Mouse (Mus musculus) lung, adult 2 months (tissue): ENCODE results near the gene Heg1. TPM values are rescaled to one million over a fixed set of nuclear protein-coding genes. Genes with fewer than 3 reads are reported as not detected.
A peak's percentile ranks its signal among the peaks of the same experiment; 100 is the strongest.

Experiments
- DNase-seq: peaks from one replicate; pipeline ENCODE4 v3.0.0; 2022
- H3K4me1 ChIP-seq: fragments of 200-500 bp; 2 replicates; pipeline ENCODE4 v1.6.1; 2011; ENCODE audit warnings: low read length; ENCODE audit not compliant: control insufficient read depth, insufficient read depth
- H3K4me3 ChIP-seq: fragments of 200-500 bp; replicated peaks from 2 replicates; pipeline ENCODE3; 2011; ENCODE audit warnings: low read depth, mild to moderate bottlenecking, control low read depth, low read length; ENCODE audit errors: extremely low read depth
- CTCF ChIP-seq: fragments of 200-500 bp; IDR thresholded peaks from 2 replicates; pipeline ENCODE4 v1.5.1; 2011; ENCODE audit warnings: mild to moderate bottlenecking, low read length, control low read depth; ENCODE audit not compliant: insufficient read depth
- POLR2A ChIP-seq: fragments of 200-500 bp; IDR thresholded peaks from 2 replicates; pipeline ENCODE4 v1.6.1; 2011; ENCODE audit warnings: low read depth, mild to moderate bottlenecking, control low read depth, low read length, borderline replicate concordance; ENCODE audit errors: extremely low read depth
- WGBS: fragments of 180-500 bp; shearing (Covaris S2); methylation state at CpG from one replicate; pipeline ENCODE4 v1.1.7; 2018; 5-methylcytosine and 5-hydroxymethylcytosine counted together
- polyA plus RNA-seq: library from polyadenylated mRNA; depleted of rRNA; stranded (reverse); fragments of >200 nt; gene quantifications from 2 replicates; pipeline ENCODE4 v1.2.3, GENCODE M21; 2012; rRNA removed

Gene Heg1
- 150 and 153 TPM in 2 replicates for polyA plus RNA-seq

DNA sequence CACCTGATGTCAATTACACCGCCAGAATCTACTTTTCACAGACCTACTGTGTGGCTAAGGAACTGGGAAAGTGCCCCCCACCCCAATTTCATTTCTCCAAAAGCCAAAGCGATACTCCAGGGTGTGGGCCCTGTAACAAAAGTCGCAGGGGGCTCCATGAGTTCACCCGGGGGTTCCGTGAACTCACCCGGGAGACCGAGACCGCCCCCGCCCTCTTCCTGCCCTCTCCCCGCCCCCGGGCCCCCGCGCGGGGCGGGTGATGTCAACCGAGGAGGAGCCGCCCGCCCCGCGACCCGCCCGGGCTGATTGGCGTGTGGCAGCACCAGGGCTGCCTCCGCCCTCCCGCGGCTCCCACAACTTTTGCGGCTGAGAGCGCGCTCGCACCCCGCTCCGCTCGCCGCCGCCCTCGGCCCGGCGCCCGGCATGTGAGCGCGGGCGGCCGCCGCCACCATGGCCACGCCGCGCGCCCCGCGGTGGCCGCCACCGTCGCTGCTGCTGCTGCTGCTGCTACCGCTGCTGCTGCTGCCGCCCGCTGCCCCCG is at the start of gene Heg1:
Heg1 (plus strand) TSS at position 209 of the 541 bp plus-strand sequence.
- TF ChIP-seq CTCF (no peak), POLR2A (peak; percentile 65; the same call in 1 of the 2 replicates)
- peaks cover 29% of the 10 kb centered on the region for H3K4me1 ChIP-seq
- WGBS = 2% methylated on average over 50 of the region's 57 CpGs
- peak within 1 kb of the TSS; percentile 92 for H3K4me3 ChIP-seq
- peak; percentile 82 for DNase-seq

- Histone ChIP-seq H3K4me3 (no peak overlapping the region), H3K4me1 (peaks cover 4% of the 10 kb centered on the region)
- no peak for DNase-seq
- no peak for TF ChIP-seq POLR2A
- 80% methylated on average over 12 of the region's 12 CpGs for WGBS
These were observed 48.2 kb upstream of the Heg1 start for GRCm38 (mm10) chr16:33635836-33636595.

DNA sequence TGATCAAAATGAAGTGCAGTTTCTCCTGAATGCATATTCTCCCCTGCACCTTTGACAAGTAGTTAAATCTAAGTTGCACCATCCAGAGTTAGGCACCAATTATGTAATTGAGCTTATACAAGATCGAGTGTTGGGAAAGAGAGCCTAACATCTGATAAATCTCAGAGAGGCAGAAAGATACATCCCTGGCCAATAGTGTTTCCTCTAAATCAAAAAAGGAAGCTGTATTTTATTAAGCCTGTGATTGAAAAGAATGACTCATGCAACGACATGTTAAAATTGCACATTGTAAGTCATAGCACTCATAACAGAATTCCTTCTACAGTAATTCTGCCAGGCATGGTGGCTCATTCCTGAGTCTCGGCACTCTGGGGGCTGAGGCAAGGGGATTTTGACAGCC is 42.4 kb upstream of the Heg1 start:
- H3K4me3 ChIP-seq = no peak overlapping the region
- peaks cover 4% of the 10 kb centered on the region for H3K4me1 ChIP-seq
- DNase-seq = no peak
- TF ChIP-seq POLR2A (no peak), CTCF (no peak)
- WGBS = 33% methylated on average over 3 of the region's 3 CpGs

GRCm38 (mm10) chr16:33653116-33653515 is 31.1 kb upstream of the Heg1 start:
- Histone ChIP-seq H3K4me1 (no peaks in the 10 kb centered on the region), H3K4me3 (no peak overlapping the region)
- no peak for DNase-seq
- WGBS = 95% methylated on average over 6 of the region's 6 CpGs
- no peak for TF ChIP-seq POLR2A
- no peak for TF ChIP-seq CTCF

- TF ChIP-seq POLR2A = no peak
- TF ChIP-seq CTCF = no peak
- WGBS = 85% methylated on average over 3 of the region's 3 CpGs
- no peak overlapping the region for H3K4me3 ChIP-seq
- no peak for DNase-seq
- H3K4me1 ChIP-seq = no peaks in the 10 kb centered on the region
These were observed 28.7 kb upstream of the Heg1 start for GRCm38 (mm10) chr16:33655443-33655842.

DNA sequence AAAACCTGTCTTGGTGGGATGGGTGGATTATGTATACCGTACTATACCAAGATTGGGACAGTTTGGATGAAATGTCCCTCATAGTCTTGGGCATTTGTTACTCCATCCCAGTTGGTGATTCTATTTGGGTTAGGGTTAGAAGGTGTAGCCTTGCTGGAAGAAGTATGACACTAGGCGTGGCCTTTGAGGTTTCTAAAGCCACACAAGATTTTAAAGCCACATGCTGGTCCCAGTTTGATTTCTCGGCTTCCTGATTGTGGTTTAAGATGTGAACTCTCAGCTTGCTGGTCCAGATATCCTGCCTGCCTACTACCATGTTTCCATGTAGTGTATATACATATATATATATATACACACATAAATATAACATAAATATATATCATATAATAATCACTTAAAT is 27.0 kb upstream of the Heg1 start:
- no peak for TF ChIP-seq POLR2A
- TF ChIP-seq CTCF = no peak
- Histone ChIP-seq H3K4me3 (no peak overlapping the region), H3K4me1 (no peaks in the 10 kb centered on the region)
- DNase-seq = no peak
- WGBS = 79% methylated on average over 3 of the region's 3 CpGs

GRCm38 (mm10) chr16:33658121-33658520 is 26.0 kb upstream of the Heg1 start:
- 96% methylated on average over 3 of the region's 3 CpGs for WGBS
- H3K4me3 ChIP-seq = no peak overlapping the region
- DNase-seq = peak; percentile 2
- H3K4me1 ChIP-seq = no peaks in the 10 kb centered on the region
- no peak for TF ChIP-seq POLR2A
- TF ChIP-seq CTCF = no peak

DNA sequence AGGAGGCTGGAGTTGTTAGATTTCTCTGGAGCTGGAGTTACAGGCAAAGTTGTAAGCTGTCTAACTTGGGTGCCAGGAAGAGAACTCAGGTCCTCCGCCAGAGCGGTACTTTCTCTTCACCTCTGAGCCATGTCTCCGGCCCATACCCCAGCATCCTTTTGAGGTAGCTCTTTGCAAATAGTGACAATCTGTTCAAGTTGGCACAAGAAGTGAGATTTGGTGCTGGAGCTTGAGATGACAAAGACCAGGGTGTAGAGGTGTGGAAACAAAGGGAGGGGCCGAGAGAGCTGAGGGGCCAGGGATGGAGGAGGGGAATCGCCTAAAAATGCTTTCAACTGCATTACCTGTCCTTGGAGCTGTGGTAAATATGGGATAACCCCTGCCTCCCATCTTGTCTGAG is 24.6 kb upstream of the Heg1 start:
- H3K4me1 ChIP-seq = no peaks in the 10 kb centered on the region
- no peak overlapping the region for H3K4me3 ChIP-seq
- DNase-seq = no peak
- TF ChIP-seq CTCF (no peak), POLR2A (no peak)
- 76% methylated on average over 5 of the region's 5 CpGs for WGBS

GRCm38 (mm10) chr16:33660125-33660524 is 24.0 kb upstream of the Heg1 start:
- Histone ChIP-seq H3K4me1 (no peaks in the 10 kb centered on the region), H3K4me3 (no peak overlapping the region)
- WGBS = 44% methylated on average over 5 of the region's 5 CpGs
- TF ChIP-seq POLR2A (no peak), CTCF (no peak)
- peak; percentile 40 for DNase-seq

- WGBS = 97% methylated on average over 10 of the region's 10 CpGs
- Histone ChIP-seq H3K4me1 (no peaks in the 10 kb centered on the region), H3K4me3 (no peak overlapping the region)
- no peak for DNase-seq
- TF ChIP-seq CTCF (no peak), POLR2A (no peak)
These were observed 21.3 kb upstream of the Heg1 start for GRCm38 (mm10) chr16:33662841-33663240.
